Mouse (Mus musculus): ENCODE measurements around the gene Rtraf. TPM values are rescaled to one million over a fixed set of nuclear protein-coding genes. Genes with fewer than 3 reads are reported as not detected.
"Not testable (repeated sequence)": the region's sequence is repeated elsewhere in the genome, so short reads cannot be mapped to it uniquely, and the experiment has no call there.

Rtraf gene
- polyA plus RNA-seq (2014; fragmentation: Nextera tagmentation; extraction: Ambion mirVana): 230 TPM in 2 replicates

GRCm38 (mm10) chr14:19823321-19824142 lies at the start of gene Rtraf:
TSS of gene Rtraf (minus strand) at chr14:19823824.
- H3K27ac ChIP-seq (ENCODE audit: low read depth): peak within 1 kb of the TSS; percentile 74
- peak within 1 kb of the TSS; percentile 78 for H3K4me2 ChIP-seq
- H3K4me3 ChIP-seq (ENCODE audit: low read depth, low read length): peak within 1 kb of the TSS; percentile 74
- H3K9ac ChIP-seq: peak within 1 kb of the TSS; percentile 88
- no peaks in the 10 kb centered on the region for H3K4me1 ChIP-seq (ENCODE audit: insufficient read depth)
- WGBS: under 1% methylated on average over 80 of the region's 80 CpGs
- TF ChIP-seq CTCF (IDR thresholded peaks at IDR 0.05; ENCODE audit: low read depth): no peak
- H3K36me3 ChIP-seq (ENCODE audit: insufficient read depth): peaks cover 31% of the 10 kb centered on the region
- DNase-seq: peak; percentile 99
- ATAC-seq (ENCODE audit: insufficient read depth): peak; percentile 99
- no peaks in the 10 kb centered on the region; the same call in 1 of the 2 replicates for H3K27me3 ChIP-seq (ENCODE audit: insufficient read depth, low read length)
- no peaks in the 10 kb centered on the region for H3K9me3 ChIP-seq (ENCODE audit: low read depth, low read length)

- no peak for TF ChIP-seq CTCF (IDR thresholded peaks at IDR 0.05; ENCODE audit: low read depth)
- ATAC-seq (ENCODE audit: insufficient read depth) (no peak; the same call in 1 of the 2 replicates), DNase-seq (peak; percentile 58)
- Histone ChIP-seq H3K4me2 (no peak overlapping the region), H3K27me3 (ENCODE audit: insufficient read depth, low read length) (no peaks in the 10 kb centered on the region), H3K36me3 (ENCODE audit: insufficient read depth) (no peaks in the 10 kb centered on the region), H3K4me3 (ENCODE audit: low read depth, low read length) (no peak overlapping the region), H3K27ac (ENCODE audit: low read depth) (no peak overlapping the region), H3K9me3 (ENCODE audit: low read depth, low read length) (no peaks in the 10 kb centered on the region), H3K9ac (no peak overlapping the region), H3K4me1 (ENCODE audit: insufficient read depth) (no peaks in the 10 kb centered on the region)
- 50% methylated on average over 5 of the region's 5 CpGs for WGBS
Observed at GRCm38 (mm10) chr14:19867286-19867935, 43.8 kb upstream of the Rtraf start.

- not testable (repeated sequence) for H3K4me3 ChIP-seq (ENCODE audit: low read depth, low read length); DNase-seq
- WGBS: 82% methylated on average over 9 of the region's 9 CpGs
Observed at GRCm38 (mm10) chr14:19865121-19865520, 41.5 kb upstream of the Rtraf start.

GRCm38 (mm10) chr14:19861311-19862080 lies 37.9 kb upstream of the Rtraf start:
- no peak overlapping the region for H3K27ac ChIP-seq (ENCODE audit: low read depth)
- H3K4me1 ChIP-seq (ENCODE audit: insufficient read depth): no peaks in the 10 kb centered on the region
- WGBS: 80% methylated on average over 8 of the region's 8 CpGs
- H3K36me3 ChIP-seq (ENCODE audit: insufficient read depth): no peaks in the 10 kb centered on the region
- H3K27me3 ChIP-seq (ENCODE audit: insufficient read depth, low read length): no peaks in the 10 kb centered on the region
- no peak overlapping the region for H3K4me3 ChIP-seq (ENCODE audit: low read depth, low read length)
- no peak overlapping the region for H3K4me2 ChIP-seq
- ATAC-seq (ENCODE audit: insufficient read depth) (no peak), DNase-seq (no peak)
- H3K9me3 ChIP-seq (ENCODE audit: low read depth, low read length): no peaks in the 10 kb centered on the region
- 0 out of 2 replicates have a peak, but pooled peaks have one; percentile 10 for TF ChIP-seq CTCF (IDR thresholded peaks at IDR 0.05; ENCODE audit: low read depth)
- H3K9ac ChIP-seq: no peak overlapping the region

More at GRCm38 (mm10) chr14:19865121-19865520, 41.5 kb upstream of the Rtraf start:
- H3K36me3 ChIP-seq (ENCODE audit: insufficient read depth); H3K27ac ChIP-seq (ENCODE audit: low read depth); H3K27me3 ChIP-seq (ENCODE audit: insufficient read depth, low read length); H3K9ac ChIP-seq; H3K9me3 ChIP-seq (ENCODE audit: low read depth, low read length); ATAC-seq (ENCODE audit: insufficient read depth); H3K4me1 ChIP-seq (ENCODE audit: insufficient read depth); H3K4me2 ChIP-seq: not testable (repeated sequence)

- no peaks in the 10 kb centered on the region for H3K4me1 ChIP-seq (ENCODE audit: insufficient read depth)
- H3K4me3 ChIP-seq (ENCODE audit: low read depth, low read length): no peak overlapping the region
- no peak overlapping the region for H3K9ac ChIP-seq
- DNase-seq (no peak), ATAC-seq (ENCODE audit: insufficient read depth) (no peak)
- TF ChIP-seq CTCF (IDR thresholded peaks at IDR 0.05; ENCODE audit: low read depth): no peak
- H3K36me3 ChIP-seq (ENCODE audit: insufficient read depth): no peaks in the 10 kb centered on the region
- no peak overlapping the region for H3K27ac ChIP-seq (ENCODE audit: low read depth)
- H3K9me3 ChIP-seq (ENCODE audit: low read depth, low read length): no peaks in the 10 kb centered on the region
- 91% methylated on average over 4 of the region's 4 CpGs for WGBS
- no peak overlapping the region for H3K4me2 ChIP-seq
- no peaks in the 10 kb centered on the region for H3K27me3 ChIP-seq (ENCODE audit: insufficient read depth, low read length)
Observed at GRCm38 (mm10) chr14:19860281-19860680, 36.7 kb upstream of the Rtraf start.

GRCm38 (mm10) chr14:19858808-19859776 lies 35.5 kb upstream of the Rtraf start:
- DNase-seq: peak; percentile 78
- H3K4me2 ChIP-seq: no peak overlapping the region
- peak; percentile 34 for TF ChIP-seq CTCF (IDR thresholded peaks at IDR 0.05; ENCODE audit: low read depth)
- WGBS: 41% methylated on average over 8 of the region's 8 CpGs
- no peaks in the 10 kb centered on the region for H3K36me3 ChIP-seq (ENCODE audit: insufficient read depth)
- no peak overlapping the region for H3K27ac ChIP-seq (ENCODE audit: low read depth)
- no peaks in the 10 kb centered on the region for H3K27me3 ChIP-seq (ENCODE audit: insufficient read depth, low read length)
- ATAC-seq (ENCODE audit: insufficient read depth): no peak; the same call in 1 of the 2 replicates
- no peaks in the 10 kb centered on the region for H3K4me1 ChIP-seq (ENCODE audit: insufficient read depth)
- H3K4me3 ChIP-seq (ENCODE audit: low read depth, low read length): no peak overlapping the region
- no peaks in the 10 kb centered on the region for H3K9me3 ChIP-seq (ENCODE audit: low read depth, low read length)
- no peak overlapping the region for H3K9ac ChIP-seq

All from lung, embryonic 14.5 days (tissue).